Mouse (Mus musculus) adrenal gland, postnatal 36 days (tissue): ENCODE measurements around the gene Slc35e2. TPM values are rescaled to one million over a fixed set of nuclear protein-coding genes. Genes with fewer than 3 reads are reported as not detected.
"Not testable (repeated sequence)": the region's sequence is repeated elsewhere in the genome, so short reads cannot be mapped to it uniquely, and the experiment has no call there.

Experiments used
- DNase-seq, 2 experiments: peaks; one replicate each; pipeline ENCODE4 v3.0.0; 2021; ENCODE audit warnings: mixed read lengths in 1 of 2
- total RNA-seq, 2 experiments: library from RNA; stranded (reverse); gene quantifications; 2 replicates each; pipeline ENCODE4 v1.2.3; 2021

The Slc35e2 gene
- total RNA-seq, 2 experiments from 2014 or later = 34.0 to 43.3 TPM

DNA sequence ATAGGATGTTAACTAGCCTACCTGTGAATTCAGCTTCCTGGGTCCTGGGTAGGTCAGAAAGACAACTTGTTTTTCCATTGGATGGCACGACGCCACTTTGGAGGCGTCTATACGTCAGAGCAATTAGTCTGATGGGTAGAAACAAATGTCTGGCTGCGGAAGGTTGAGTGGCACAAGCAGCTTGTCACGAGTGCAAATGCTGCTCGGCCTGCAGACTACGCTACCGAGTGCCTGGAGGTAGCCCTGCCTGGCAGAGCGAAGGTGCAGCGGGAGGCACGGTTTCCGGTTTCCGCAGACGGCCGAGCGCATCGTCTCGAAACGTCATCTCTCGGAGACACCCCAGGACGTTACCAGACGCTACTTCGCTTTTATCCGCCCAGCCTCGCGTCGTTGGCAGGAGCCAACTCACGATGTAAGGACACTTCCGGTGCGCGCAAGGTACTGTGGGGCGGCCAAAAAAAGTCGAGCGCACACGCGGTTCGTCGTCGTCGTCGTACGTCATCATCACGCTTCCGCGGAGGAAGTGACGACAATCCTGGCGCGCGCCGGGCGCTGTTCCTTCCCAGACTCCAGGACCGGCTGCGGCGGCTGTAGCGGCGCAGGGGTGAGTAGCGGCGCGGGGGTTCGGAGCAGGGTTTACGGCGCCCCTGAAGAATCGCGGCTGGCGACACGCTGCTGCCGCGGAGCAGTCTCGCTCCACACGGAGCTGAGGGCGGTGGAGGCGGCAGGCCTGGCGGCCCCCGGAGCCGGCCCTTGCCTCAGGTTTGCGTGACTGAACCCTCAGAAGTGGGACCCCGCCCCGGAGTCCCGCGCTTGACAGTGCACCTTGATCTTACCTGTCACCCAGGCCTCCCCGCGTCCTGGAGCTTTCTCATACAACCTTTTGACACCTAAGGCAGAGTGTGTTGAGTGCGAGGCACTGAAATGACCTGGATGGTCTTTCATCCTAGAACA is 23.4 kb downstream of the Slc35e2 start, which contains the start of gene Cdk11b:
TSS of gene Cdk11b (plus strand) at position 517 of the 954 bp plus-strand sequence.
- DNase-seq = peak; percentile 95 to 96

DNA sequence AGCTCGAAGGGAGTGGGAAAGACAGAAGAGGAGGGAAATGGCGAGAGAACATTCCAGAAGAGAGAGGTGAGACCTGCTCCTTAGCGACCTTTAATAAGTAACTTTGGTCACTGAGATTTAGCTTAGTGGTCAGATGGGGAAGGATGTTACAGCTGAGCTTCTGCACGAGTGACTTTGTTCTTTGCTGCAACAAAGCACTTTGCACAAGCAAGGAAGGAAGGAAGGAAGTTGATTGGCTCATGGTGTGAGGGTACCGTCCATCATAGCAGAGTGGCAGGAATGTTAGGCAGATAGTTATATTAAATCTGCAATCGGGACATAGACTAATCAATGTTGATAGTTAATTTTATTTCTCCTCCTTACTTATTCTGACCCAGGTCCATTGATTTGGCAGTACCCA is 29.1 kb downstream of the Slc35e2 start:
- no peak for DNase-seq

DNA sequence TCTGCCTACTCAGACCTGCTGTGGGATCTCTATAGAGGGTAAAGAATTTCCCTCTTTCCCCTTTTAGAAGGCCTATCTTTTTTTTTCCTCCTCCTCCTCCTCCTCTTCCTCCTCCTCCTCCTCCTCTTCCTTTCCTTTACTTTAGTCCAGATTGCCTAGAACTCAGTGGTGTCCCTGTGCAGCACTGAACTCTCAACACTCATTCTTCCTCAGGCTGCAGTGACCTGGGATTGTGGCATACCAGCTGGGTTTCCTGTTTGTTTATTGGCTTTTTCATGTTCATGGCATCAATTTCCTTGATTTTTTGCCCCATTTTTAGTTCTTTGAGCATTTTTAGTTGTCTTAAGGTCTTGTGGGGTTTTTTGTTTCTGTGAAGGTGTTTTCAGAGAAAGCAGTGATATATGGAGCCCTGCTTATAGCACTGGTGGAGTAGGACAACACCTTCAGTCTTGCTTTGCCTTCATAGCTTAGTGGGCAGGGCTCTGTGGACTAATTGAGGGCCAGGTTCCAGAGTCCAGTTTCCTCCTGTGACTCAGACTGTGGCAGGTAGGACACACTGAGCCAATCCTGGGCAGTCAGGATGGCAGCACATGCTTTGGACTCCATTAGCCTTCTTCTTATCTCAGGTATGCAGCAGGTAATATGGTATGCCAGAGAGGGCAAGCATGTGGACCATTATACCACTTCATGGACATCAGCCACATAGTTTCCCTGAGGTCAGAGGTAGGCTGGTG is 34.7 kb downstream of the Slc35e2 start:
- no peak for DNase-seq

DNA sequence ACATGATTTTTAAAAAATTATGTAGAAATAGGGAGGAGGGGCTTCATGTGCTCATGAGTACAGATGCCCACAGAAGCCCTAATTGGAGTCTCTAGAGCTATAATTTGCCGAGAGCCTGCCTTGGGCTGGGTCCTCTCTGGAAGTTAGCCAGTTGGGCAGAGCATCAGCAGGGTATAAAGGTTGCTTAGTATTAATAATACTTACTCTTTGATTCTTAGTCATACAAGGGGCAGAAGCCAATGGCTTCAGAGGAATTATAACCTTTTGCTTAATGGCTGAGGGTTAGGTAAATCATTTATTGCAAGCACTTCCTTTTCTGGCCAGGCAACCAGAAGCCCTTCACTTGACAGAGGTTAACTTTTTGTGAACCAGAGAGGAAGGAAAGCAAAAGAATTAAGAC is 42.3 kb downstream of the Slc35e2 start:
- no peak for DNase-seq

DNA sequence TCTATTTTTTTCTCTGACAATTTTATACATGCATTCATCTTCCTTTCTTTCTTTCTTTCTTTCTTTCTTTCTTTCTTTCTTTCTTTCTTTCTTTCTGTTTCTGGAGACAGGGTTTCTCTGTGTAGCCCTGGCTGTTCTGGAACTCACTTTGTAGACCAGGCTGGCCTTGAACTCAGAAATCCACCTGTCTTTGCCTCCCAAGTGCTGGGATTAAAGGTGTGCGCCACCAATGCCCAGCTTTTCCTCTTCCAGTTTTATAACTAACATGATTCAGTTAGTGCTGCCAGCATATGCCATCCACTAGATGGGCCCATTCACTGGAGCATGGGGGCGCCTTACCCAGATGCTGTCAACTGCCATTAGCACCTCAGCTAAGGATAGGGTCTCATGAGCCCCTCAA is 44.1 kb downstream of the Slc35e2 start, which contains the start of gene Gm10563:
TSS of gene Gm10563 (minus strand) at position 101 of the 400 bp plus-strand sequence.
- not testable (repeated sequence) for DNase-seq

DNA sequence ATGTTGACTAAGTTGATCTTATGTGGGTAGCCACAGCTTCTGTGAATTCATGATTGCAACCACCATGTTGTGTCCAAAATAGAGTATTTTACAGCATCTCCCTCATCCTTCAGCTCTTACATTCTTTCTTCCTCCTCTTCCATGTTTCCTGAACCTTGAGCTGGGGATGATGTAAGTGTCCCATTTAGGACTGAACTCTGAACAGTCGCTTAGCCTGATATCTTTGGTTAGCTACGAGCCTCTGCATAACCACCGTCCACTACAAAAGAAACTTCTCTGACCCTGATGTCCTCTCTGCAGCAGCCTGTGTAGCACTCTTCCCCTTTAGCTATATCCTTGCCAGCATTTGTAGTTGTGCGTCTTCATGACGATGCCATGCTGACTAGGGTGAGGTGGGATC is 44.5 kb downstream of the Slc35e2 start:
- no peak for DNase-seq

DNA sequence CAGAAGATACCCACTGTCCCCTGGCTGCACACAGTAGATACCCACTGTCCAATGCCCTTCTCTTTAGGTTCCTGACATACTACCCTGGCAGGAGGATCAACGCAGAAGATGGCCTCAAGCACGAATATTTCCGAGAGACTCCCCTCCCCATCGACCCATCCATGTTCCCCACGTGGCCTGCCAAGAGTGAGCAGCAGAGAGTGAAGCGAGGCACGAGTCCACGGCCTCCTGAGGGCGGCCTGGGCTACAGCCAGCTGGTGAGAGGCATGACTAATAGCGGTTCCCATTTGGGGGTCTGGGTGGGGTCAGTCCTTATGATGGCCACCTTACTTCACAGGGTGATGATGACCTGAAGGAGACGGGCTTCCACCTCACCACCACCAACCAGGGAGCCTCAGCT is 48.1 kb downstream of the Slc35e2 start:
- DNase-seq = no peak

DNA sequence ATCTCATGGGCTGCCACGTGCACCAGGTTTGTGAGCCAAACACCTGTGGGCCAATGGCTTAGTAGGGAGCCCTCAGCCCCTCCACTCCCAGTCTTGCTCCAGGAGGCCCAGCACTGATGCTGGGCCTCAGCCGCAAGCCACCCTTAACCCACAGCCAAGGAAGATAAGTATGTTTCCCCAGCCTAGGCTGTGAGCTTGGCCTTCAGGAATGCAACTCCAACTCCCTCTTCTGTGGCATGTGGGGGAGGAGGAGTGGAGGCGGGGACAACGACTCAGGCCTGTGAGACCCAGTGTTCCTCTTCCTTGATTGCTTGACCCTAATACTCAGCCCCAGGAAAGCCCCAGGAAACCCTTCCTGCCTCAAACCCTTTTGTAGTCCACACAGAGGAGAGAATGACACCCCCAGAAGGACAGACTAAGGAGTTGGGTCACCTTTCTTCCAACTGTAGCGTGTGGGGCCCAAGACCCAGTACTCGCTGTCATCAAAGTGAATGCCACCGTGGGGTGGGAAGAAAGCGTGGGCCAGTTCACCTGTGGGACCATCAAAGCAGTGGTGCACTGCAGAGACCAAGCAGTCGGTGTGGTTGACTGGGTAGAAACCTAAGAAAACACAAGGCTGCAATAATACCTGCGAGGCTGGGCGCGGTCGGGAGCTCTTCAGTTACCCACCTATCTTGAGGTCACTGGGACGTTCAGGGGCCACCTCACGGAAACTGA is 50.5 kb downstream of the Slc35e2 start:
- peak in 1 of 2 experiments; percentile 29 for DNase-seq

DNA sequence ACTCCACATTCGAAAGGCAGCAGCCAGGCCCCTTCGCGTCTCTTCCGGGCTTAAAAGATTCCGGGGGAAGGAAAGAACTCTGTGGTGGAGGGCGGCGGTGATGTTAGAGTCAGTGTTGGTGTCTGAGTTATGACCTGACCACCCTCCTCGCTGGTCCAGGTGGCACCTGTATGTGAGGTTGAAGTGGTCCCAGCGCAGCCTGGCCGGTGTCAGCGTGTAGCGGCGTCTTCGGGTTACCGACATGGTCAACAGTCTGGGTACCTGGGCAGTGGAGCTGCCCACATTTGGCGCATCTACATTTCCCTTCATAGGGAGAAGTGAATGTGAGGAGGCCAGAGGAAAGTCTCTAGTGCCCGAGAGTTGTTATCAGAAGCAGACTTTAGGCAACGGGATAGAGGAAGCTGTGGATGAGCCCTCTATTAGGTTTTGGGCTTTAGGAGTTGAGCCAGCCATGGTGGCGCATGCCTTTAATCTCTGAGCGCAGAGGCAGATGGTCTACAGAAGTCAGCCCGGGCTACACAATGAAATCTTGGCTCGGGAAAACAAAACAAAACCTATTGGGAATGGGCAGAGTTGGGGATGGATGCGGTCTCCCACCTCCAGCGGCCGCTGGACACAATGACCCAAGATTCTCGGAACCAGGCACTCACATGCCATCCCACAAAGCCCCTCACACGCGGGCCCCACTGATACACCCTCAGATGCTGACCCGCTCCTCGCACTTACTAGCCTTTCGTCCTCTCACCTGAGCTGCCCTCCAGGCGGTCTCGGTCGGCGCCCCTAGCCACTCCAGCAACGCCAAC is 51.3 kb downstream of the Slc35e2 start:
- no peak for DNase-seq

DNA sequence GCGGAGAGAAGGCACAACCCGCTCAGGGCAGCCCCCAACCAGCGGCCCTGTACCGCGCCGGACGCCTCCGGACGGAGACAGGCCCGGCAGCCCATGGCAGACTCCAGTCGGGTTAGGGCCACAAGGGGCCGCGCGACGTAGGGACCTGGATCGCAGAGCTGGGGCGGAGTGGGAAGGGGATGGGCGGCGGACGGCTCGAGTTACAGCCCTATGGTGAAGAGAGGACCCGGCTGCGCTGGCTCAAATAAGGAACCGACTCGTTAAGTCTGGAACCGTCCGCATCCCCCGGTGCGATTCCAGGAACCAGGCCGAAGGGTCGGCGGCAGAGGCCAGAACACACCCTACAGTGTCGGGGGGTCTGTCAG is 51.9 kb downstream of the Slc35e2 start, which contains the start of gene Mmp23:
TSS of gene Mmp23 (minus strand) at position 299 of the 365 bp plus-strand sequence.
- DNase-seq = peak; percentile 34 to 49

DNA sequence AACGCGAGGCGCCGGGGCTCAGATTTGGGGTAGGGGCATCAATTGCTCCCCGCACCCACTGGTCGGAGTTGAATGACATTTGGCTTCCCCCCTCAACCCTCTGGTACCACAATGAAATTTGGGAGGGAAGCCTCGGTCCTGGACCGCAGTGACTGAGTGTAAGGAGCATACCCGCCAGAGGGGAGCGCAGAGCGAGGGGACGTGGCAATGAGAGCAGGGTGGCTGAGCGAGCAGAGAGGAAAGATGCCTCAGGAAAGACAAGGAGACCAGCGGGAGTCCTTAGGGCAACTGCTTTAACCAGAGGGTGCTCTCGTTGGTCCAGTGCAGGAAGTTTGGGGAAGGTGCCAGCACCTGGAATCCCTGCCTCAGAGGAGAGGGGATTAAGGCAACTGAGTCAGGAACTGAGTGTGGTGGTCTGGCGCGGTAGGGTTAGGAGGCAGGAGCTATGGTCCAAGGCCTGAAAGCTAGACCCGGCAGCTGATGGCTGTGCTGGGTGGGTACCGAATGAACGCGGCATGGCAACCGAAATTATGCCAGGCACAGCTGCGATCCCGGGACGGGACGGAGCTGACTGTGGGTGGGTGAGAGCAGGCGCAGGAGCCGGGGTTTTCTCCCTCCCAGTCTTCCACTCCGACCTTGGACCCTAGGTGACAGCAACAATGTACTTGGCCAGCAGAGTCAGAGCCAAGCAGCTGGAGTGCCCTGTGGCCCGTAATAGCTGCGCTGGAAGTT is 52.4 kb downstream of the Slc35e2 start:
- DNase-seq = peak; percentile 21 to 40

DNA sequence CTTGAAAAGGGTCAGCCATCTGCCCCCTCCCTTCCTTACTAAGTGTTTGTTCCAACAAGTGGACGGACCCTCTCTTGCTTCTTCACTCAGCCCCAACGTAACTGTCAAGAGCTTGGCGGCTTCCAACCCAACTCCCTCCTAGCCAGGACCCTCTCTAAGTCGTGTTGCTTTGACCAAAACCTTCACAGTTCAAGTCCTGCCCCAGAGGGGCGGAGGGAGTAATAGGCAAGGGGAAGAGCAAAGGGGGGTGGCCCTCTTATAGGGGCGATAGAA is 52.9 kb downstream of the Slc35e2 start:
- no peak for DNase-seq

DNA sequence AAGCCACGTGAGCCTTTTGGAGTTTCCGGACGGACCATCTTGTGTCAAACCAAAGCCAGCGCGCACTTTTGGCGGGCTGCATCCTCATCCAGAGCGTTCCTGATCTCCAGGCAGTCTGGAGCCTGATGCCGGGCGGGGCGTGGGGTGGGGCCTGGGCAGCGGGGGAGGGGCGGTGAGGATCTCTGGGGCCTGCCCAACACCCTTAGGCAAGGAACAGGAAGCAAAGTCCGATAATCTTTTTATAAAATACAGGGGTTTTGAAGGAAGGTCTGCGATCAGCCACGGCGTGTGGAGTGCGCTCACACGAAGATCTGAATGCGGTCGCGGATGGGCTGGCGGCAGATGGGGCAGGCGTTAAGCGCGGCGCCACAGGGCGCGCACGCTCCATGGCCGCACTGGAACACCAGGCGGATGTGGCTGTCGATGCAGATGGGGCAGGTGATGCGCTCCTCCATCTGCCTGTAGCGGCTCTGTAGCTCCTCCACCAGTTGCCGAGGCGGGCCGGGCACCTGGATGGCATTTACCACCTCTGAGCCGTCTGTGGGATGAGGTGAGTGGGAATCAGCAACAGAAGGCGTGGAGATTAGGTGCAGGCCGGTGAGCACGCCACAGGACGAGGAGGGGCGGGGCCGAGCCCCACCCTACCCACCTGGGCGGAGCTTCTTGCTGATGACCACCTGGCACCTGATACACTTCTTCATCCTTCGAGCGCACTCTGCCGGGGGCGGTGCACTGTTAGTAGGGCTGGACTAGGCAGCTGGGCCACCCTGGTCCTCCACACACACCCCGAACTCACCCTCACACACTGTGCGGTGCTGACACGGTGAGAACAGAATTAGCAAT is 53.5 kb downstream of the Slc35e2 start:
- DNase-seq = peak; percentile 30 to 67

DNA sequence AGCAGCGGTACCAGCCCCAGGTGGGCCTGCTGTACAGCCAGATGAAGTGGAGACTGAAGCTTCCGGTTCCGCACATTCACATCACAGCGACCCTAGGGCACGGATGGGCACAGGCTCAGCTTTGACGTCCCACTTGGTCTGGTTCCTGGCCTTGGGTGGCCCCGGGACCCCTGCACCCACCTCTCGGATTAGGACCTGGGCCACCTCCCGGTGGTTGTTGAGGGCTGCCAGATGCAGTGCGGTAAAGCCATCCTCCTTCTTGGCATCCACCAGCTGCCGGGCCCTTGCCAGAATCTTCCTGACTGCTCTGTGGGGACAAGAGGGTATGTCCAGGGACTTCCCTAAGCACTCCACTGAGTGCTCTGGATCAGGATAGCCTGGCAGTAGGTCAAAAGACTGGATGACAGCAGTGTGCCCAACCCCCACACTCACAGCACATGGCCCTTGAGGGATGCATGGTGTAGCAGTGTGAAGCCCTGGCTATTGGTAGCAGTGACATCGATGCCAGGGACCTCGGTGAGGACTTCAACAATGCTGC is 55.1 kb downstream of the Slc35e2 start:
- DNase-seq = no peak

DNA sequence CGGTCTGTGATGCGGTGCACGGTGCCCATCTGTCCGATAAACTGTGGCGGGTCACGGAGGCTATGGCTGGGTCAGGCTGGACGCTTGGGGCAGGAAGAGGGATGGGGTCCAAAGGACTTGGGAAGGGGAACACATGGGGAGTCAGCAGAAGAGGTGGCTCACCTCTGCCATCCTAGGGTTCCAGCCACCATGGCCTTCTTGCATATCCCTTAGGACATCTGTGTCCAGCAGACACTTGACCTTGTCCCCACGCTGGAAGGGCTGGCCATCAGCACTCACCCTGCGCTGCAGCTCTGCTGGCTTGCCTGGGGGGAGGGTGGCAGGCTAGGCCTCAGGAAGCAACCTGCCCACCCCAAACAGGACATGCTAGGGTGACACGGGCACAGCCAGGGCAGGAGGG is 57.7 kb downstream of the Slc35e2 start:
- no peak for DNase-seq

DNA sequence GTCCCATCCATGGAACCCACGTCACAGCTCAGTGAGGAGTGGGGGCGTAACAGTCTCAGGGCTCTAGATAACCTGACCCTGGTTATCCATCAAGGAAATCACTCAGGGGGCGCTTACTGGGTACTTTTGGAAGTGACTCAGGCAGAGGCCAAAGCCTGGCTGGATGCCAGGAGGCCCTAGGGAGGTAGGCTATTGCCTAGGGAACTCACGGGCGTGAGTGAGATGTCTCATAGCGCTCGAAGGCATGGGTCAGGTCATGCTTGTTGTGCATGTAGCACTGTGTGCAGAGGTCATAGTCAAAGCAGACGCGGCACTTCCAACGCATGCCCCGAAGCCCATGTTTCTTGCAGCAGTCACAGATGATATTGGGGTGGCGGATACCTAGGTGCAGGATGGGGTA is 59.4 kb downstream of the Slc35e2 start:
- DNase-seq = peak; percentile 56 to 64

DNA sequence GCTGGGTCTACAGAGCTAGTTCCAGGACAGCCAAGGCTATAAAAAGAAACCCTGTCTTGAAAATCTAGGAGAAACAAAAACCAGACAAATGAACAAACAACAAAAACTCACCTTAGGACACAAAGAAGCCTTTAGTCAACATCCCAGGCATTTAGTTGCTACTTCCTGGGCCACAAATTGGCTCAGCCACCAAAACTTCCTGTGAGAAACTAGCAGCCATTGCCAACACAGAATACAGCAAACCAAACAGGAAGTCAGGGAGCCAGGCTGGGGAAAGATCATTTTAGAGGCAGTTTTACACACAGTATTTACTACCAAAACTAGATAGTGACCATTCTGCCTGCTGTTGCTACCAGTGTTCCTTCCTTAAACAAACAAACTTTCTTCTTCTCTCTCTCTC is 65.7 kb downstream of the Slc35e2 start:
- DNase-seq = no peak

DNA sequence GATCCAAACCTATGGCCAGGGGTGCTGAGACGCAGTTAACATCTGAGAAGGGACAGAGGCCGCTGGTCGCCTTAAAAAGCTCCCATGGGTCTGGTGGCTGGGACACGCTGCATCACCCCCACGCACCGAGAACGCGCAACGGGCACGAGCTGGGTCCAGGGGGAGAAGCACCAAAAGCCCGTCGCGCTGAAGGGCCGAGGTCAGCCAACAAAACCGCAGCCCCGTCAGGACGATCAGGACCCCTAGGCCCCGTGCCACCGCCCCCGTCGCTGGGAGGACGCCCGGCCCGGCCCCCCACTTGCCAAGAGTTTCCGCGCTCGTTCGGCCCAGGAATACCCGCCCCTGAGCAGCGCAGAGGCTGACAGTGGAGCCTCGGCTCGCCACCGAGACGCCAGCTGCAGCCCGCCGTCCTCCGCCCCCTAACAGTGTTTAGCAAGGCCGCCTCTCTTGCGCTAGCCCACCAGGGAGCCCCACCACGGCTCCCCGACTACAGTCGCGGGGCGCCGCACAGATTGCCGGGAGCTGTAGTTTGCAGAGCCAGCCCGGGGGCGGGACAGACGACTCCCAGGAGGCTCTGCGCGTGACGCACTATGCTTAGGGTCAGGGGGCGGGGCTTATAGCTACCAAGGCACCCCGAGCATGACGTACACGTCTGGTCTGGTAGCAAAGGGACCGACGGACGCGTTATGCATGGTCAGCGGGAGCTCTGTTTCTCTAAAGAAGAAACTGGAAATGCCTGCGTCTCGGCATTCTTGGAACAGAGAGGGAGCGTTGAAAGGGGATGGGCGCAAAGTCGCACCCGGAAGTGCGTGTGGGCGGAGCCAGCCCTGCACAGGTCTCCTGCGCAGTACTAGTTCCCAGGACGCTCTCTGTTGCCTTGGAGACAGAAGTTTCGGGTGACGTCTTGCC is 67.7 kb downstream of the Slc35e2 start, which contains the start of gene Mib2:
TSS of gene Mib2 (minus strand) at position 510 of the 909 bp plus-strand sequence.
- peak; percentile 97 to 98 for DNase-seq
